Mouse (Mus musculus): ENCODE results near the gene Slc31a1. TPM values are rescaled to one million over a fixed set of nuclear protein-coding genes. Genes with fewer than 3 reads are reported as not detected.

The Slc31a1 gene
- total RNA-seq (2021) = 10 to 100 TPM; 16.2 to 16.8 TPM

GRCm38 (mm10) chr4:62360088-62360804, at the start of gene Slc31a1, which contains the start of gene Fkbp15:
Gene Slc31a1, plus strand, starts transcription at chr4:62360727.
Gene Fkbp15, minus strand, starts transcription at chr4:62360548.
- peak; percentile 85 to 91 for DNase-seq (ENCODE audit: extremely low spot score in 1 of 2, low spot score in 1 of 2)

DNA sequence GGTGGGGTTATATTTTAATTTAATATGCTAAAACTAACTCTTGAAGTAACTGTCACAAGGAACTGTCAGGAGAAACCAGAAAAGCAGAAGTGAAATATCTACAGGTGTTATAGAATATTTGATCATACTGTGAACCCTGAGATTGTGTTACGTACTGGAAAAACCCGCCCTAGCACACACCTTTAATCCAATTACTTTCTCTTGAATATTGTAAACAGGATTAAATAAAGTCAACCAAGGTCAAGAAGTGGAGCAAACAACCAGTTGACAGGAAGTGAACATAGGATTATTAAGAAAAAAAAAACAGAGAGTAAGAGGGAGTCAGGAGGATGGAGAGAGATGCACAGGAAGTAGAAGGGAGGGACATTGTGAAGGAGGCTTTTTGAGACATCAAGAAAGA, 47.7 kb upstream of the Slc31a1 start:
- no peak for DNase-seq (ENCODE audit: extremely low spot score in 1 of 2, low spot score in 1 of 2)

GRCm38 (mm10) chr4:62313641-62314211, 46.8 kb upstream of the Slc31a1 start:
- no peak for DNase-seq (ENCODE audit: extremely low spot score in 1 of 2, low spot score in 1 of 2)

DNA sequence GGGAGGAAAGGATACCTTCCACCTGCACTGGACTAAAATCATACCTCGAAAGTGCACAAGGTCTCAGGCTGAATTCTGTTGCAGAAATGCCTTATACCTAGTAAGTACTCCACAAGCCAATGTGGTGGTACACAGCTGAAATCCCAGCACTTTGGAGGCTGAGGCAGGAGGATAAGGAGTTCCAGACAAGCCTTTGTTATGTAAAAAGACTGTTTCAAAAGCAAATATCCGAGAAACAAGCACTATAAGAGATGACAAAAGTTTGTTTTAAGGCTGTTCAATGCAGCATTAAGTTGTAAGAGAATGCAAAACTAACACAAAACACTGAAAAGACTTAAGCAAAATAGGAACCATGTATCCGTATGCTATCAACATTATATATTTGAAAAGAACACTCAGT, 46.0 kb upstream of the Slc31a1 start:
- no peak for DNase-seq (ENCODE audit: extremely low spot score in 1 of 2, low spot score in 1 of 2)

DNA sequence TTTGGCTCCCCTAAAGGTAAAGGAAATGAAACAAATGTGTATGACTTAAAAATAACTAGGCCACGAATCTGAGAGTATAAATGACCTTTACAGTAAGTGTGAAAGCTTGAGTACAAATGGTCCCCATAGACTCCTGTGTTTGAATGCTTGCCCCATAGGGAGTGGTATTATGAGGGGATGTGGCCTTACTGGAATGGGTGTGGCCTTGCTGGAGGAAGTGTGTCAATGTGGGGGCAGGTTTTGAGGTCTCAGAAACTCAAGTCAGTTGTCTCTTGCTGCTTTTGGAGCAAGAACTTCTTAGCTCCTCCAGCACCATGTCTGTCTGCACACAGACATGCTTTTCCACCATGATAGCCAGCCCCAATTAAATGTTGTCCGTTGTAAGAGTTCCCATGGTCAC, 44.1 kb upstream of the Slc31a1 start:
- DNase-seq (ENCODE audit: extremely low spot score in 1 of 2, low spot score in 1 of 2) = no peak

GRCm38 (mm10) chr4:62318294-62318693, 42.2 kb upstream of the Slc31a1 start:
- DNase-seq (ENCODE audit: extremely low spot score in 1 of 2, low spot score in 1 of 2) = no peak

- DNase-seq (ENCODE audit: extremely low spot score in 1 of 2, low spot score in 1 of 2) = no peak
These were observed 37.8 kb upstream of the Slc31a1 start for GRCm38 (mm10) chr4:62322684-62323083.

GRCm38 (mm10) chr4:62326111-62326510, 34.4 kb upstream of the Slc31a1 start:
- DNase-seq (ENCODE audit: extremely low spot score in 1 of 2, low spot score in 1 of 2) = no peak

- no peak for DNase-seq (ENCODE audit: extremely low spot score in 1 of 2, low spot score in 1 of 2)
These were observed 31.4 kb upstream of the Slc31a1 start for GRCm38 (mm10) chr4:62328941-62329660.

- DNase-seq (ENCODE audit: extremely low spot score in 1 of 2, low spot score in 1 of 2) = no peak
These were observed 28.6 kb upstream of the Slc31a1 start for GRCm38 (mm10) chr4:62331977-62332376.

DNA sequence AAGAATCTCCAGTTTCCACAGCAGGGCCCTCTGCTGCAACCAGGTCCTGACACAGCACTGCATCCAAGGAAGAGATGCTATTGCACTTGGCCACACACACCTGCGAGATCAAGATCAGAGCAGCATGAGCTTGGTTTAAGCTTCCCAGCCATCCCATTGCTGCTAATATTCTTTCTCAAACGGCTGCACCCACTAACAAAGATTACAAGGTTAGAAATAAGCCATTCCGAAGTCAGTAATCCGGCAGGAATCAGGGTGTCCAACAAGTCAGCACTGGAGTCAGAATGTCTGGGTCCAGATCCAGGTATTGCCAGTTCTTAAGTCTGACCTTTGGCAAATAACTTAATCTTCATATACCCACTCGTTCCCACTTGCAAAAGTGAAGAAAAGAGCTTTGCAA, 22.0 kb upstream of the Slc31a1 start:
- DNase-seq (ENCODE audit: extremely low spot score in 1 of 2, low spot score in 1 of 2) = no peak

DNA sequence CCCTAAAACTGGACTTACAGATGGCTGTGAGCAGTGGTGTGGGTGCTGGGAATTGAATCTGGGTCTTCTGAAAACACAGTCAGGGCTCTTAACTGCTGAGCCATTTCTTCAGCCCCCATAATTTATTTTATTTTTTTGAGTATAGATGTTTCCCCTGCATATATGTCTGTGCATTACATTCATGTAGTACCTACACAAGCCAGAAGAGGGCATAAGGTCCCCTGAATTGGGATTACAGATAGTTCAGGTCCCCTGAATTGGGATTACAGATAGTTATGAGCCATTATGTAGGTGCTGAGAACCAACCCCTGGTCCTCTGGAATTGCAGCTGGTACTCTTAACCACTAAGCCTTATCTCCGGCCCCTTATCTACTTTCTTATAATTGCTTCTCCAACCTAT, 16.5 kb upstream of the Slc31a1 start:
- no peak for DNase-seq (ENCODE audit: extremely low spot score in 1 of 2, low spot score in 1 of 2)

DNA sequence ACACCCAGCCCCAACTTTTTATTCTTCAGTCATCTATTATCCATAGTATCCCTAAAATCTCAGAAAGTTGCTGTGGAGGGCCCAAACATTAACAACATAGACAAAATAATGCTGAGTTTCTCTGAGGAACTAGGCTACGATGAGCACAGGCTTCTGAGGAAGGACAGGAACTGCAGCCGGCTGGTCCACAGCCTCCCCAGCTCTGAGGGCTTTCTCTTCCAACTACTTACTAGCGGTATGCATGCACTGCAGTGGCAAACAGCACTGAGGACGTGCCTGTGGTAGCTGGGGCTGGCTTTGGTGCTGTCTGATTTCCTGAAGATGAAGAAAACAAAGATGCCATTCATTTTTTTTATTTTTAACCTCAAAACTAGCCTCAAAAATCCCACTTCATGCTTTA, 14.7 kb upstream of the Slc31a1 start:
- no peak for DNase-seq (ENCODE audit: extremely low spot score in 1 of 2, low spot score in 1 of 2)

DNA sequence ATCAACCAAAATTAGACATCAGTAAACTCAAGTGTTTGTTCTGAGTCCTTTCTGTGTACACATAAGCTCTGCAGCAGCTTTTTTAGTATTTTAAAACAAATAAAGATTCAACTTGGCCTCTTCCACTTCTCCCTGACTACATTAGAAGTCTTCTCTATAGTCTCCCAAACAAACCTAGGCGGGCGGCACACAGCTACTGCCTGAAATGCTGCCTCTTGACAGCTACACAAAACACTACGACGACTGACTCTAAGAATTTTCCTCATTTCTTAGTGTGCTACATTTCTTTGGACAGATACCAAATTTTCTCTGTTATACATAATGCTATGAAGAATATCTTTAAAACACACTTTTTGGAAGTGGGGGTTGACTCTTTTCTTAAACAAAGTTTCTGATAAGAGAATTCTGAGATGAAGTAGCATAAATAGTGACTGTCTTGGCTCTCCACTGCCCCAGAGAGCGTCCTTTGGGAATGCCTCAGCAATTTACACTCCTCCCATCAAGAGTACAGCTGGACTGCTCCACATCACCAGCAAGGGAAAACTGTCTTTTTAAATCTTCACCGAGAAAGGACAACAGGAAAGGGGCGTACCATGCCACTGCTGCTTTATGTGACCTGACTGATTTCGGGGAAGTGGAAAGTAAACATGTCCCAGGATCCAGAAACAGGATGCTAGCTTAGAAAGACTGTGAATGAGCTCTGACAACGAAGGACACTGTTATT, 12.8 kb upstream of the Slc31a1 start:
- DNase-seq (ENCODE audit: extremely low spot score in 1 of 2, low spot score in 1 of 2) = no peak

DNA sequence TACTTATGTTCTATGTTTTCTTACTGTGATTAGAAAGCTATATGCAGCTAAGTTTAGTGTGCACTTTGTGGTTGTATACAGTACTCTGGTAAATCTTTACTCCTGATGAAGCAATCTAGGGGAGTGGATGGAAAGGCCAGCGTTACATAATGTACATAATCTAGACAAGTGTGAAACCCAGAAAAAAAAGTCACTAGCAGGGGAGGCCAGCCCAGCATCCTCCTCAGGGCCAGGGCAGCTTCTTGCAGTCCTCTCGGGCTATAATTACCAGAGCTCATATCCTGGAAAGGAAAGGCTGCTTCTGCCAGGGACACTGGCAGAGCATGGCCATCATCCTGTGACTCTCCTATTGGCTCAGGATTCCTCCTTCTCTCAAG, 12.2 kb upstream of the Slc31a1 start:
- no peak for DNase-seq (ENCODE audit: extremely low spot score in 1 of 2, low spot score in 1 of 2)

DNA sequence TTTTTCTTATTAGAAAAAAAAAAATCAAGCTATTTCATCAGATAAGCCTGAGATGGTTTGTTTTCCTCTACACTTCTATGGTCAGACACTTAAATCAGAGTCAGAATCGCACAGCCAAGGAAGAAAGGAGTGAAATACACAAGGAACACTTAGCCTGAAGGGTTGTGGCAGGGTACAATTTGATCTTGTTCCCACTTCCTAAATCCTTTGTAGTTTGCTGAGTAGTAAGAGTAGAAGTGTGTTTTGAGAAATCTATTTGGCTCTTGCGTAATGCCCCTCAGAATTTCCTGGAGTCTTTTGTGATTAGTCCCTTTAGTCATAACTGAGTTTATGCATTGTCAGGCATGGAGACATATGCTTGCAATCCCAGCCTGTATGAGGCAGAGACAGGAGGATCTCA, 11.2 kb upstream of the Slc31a1 start:
- DNase-seq (ENCODE audit: extremely low spot score in 1 of 2, low spot score in 1 of 2) = no peak

GRCm38 (mm10) chr4:62357631-62358148, 2.8 kb upstream of the Slc31a1 start:
- DNase-seq (ENCODE audit: extremely low spot score in 1 of 2, low spot score in 1 of 2) = no peak

- DNase-seq (ENCODE audit: extremely low spot score in 1 of 2, low spot score in 1 of 2) = no peak
These were observed 1.2 kb upstream of the Slc31a1 start for GRCm38 (mm10) chr4:62359256-62359775.

DNA sequence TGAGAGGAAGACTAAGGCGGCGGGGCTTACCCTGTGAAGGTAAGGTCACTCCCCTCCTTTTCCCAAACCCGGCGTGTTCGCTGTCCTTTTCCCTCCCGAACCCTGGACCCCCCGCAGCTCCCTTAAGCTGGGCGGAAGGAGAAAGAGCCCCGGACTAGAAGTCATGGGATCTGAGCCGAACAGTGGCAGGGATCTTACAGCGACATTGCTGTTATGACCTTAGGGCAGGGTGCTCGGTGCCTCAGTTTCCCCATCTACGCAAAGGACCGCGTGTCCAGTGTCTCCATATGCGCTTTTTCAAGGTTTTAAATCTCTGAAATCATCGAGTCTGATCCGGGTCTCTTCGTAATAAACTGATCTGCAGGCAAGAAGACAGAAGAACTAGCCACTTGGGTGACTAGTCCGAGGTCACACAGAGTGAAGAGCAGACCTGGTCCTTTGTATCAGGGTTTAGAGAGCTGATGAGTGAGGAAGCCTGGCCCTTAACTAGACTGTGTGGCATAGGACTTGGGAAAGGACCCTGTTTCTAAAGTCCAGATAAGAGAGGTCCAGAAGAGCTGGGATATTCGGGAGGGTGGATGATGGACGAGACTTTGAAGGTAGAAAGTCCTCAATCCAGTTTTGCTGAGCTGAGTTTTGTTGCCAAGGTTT, 403 bp downstream of the Slc31a1 start:
- DNase-seq (ENCODE audit: extremely low spot score in 1 of 2, low spot score in 1 of 2) = no peak

- no peak for DNase-seq (ENCODE audit: extremely low spot score in 1 of 2, low spot score in 1 of 2)
These were observed 1.0 kb downstream of the Slc31a1 start for GRCm38 (mm10) chr4:62361571-62361970.
